Mouse (Mus musculus): ENCODE results near the gene Mars. TPM values are rescaled to one million over a fixed set of nuclear protein-coding genes. Genes with fewer than 3 reads are reported as not detected.

Mars gene
- polyA plus RNA-seq, 1 experiment from 2014 or later, result 171 TPM

DNA sequence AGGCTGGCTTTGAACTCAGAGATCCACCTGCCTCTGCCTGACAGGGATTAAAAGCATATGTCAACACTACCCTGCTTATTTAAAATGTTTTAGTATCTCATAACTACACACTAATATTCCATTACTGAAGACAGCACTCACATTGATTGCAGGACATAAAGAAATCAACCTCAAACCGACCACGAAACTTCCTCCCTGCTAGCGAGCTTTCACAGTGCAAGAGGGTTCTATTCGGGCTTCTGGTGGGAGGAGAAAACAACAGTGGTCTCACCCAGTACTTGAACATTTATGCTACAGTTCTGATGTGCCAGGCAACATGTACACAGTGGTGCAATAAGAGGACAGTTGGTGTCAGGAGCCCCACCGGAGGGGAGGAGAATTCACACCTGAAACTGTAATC, 60.8 kb downstream of the Mars start:
- WGBS, result 84% methylated on average over 5 of the region's 5 CpGs
- Histone ChIP-seq H3K4me1 (replicated peaks) (peaks cover under 1% of the 10 kb centered on the region; the same call in 1 of the 2 replicates), H3K4me3 (no peak overlapping the region), H3K27ac (no peak overlapping the region), H3K27me3 (ENCODE audit: insufficient read depth, poor library complexity, severe bottlenecking) (no peaks in the 10 kb centered on the region), H3K9me3 (no peaks in the 10 kb centered on the region), H3K36me3 (peaks cover 20% of the 10 kb centered on the region)
- no peak for DNase-seq (ENCODE audit: low spot score)

Other genes with a start within 250 kb of the Mars start
- 2,665 and 2,802 TPM in 2 replicates for gene Cdk4, start 248.3 kb downstream of the Mars start, polyA plus RNA-seq (2016; fragmentation: Nextera tagmentation; extraction: Ambion mirVana)
- 177 and 187 TPM in 2 replicates for gene Tspan31, start 241.5 kb downstream of the Mars start, polyA plus RNA-seq (2016; fragmentation: Nextera tagmentation; extraction: Ambion mirVana)
- gene Agap2, start 236.5 kb downstream of the Mars start, polyA plus RNA-seq (2016; fragmentation: Nextera tagmentation; extraction: Ambion mirVana), result 0.12 and 0.33 TPM in 2 replicates
- 69.4 and 85.5 TPM in 2 replicates for gene Os9, start 190.7 kb downstream of the Mars start, polyA plus RNA-seq (2016; fragmentation: Nextera tagmentation; extraction: Ambion mirVana)
- gene B4galnt1, start 146.6 kb downstream of the Mars start, polyA plus RNA-seq (2016; fragmentation: Nextera tagmentation; extraction: Ambion mirVana), result 4.4 and 12.7 TPM in 2 replicates
- 1.6 and 2.1 TPM in 2 replicates for gene Slc26a10, start 131.1 kb downstream of the Mars start, polyA plus RNA-seq (2016; fragmentation: Nextera tagmentation; extraction: Ambion mirVana)
- 29.8 and 33.5 TPM in 2 replicates for gene Arhgef25, start 121.7 kb downstream of the Mars start, polyA plus RNA-seq (2016; fragmentation: Nextera tagmentation; extraction: Ambion mirVana)
- gene Dtx3, start 116.1 kb downstream of the Mars start, polyA plus RNA-seq (2016; fragmentation: Nextera tagmentation; extraction: Ambion mirVana), result 110 and 151 TPM in 2 replicates
- gene Pip4k2c, start 100.2 kb downstream of the Mars start, polyA plus RNA-seq (2016; fragmentation: Nextera tagmentation; extraction: Ambion mirVana), result 17.9 and 21.9 TPM in 2 replicates
- 24.4 and 39.4 TPM in 2 replicates for gene Kif5a, start 48.4 kb downstream of the Mars start, polyA plus RNA-seq (2016; fragmentation: Nextera tagmentation; extraction: Ambion mirVana)
- gene Dctn2, start 45.4 kb downstream of the Mars start, polyA plus RNA-seq (2016; fragmentation: Nextera tagmentation; extraction: Ambion mirVana), result 222 and 255 TPM in 2 replicates
- 12.8 and 16.3 TPM in 2 replicates for gene Mbd6, start 22.8 kb downstream of the Mars start, polyA plus RNA-seq (2016; fragmentation: Nextera tagmentation; extraction: Ambion mirVana)
- 1.8 and 2.5 TPM in 2 replicates for gene Arhgap9, start 10.2 kb upstream of the Mars start, polyA plus RNA-seq (2016; fragmentation: Nextera tagmentation; extraction: Ambion mirVana)
- gene Gli1, start 30.2 kb upstream of the Mars start, polyA plus RNA-seq (2016; fragmentation: Nextera tagmentation; extraction: Ambion mirVana), result 7.1 and 7.3 TPM in 2 replicates
- gene Inhbe, start 42.6 kb upstream of the Mars start, polyA plus RNA-seq (2016; fragmentation: Nextera tagmentation; extraction: Ambion mirVana), result not detected in 2 replicates
- 0.13 TPM in 1 of 2 replicates, not detected in the other for gene Inhbc, start 58.6 kb upstream of the Mars start, polyA plus RNA-seq (2016; fragmentation: Nextera tagmentation; extraction: Ambion mirVana)
- 31.0 and 35.5 TPM in 2 replicates for gene R3hdm2, start 68.5 kb upstream of the Mars start, polyA plus RNA-seq (2016; fragmentation: Nextera tagmentation; extraction: Ambion mirVana)
- 0.72 and 1.5 TPM in 2 replicates for gene Stac3, start 189.9 kb upstream of the Mars start, polyA plus RNA-seq (2016; fragmentation: Nextera tagmentation; extraction: Ambion mirVana)
- 8.1 and 10.5 TPM in 2 replicates for gene Ndufa4l2, start 203.2 kb upstream of the Mars start, polyA plus RNA-seq (2016; fragmentation: Nextera tagmentation; extraction: Ambion mirVana)
- gene Shmt2, start 210.7 kb upstream of the Mars start, polyA plus RNA-seq (2016; fragmentation: Nextera tagmentation; extraction: Ambion mirVana), result 103 and 118 TPM in 2 replicates
- gene Nxph4, start 222.8 kb upstream of the Mars start, polyA plus RNA-seq (2016; fragmentation: Nextera tagmentation; extraction: Ambion mirVana), result 23.1 and 70.9 TPM in 2 replicates